Mouse (Mus musculus) lung, embryonic 15.5 days (tissue): Measurements from ENCODE around the gene Chit1. TPM values are rescaled to one million over a fixed set of nuclear protein-coding genes. Genes with fewer than 3 reads are reported as not detected.

Experiments
- ATAC-seq: fragments of 200-750 bp; cut with Nextera tagmentation; 2 replicates; pipeline ENCODE4 v1.8.0; 2017; ENCODE audit warnings: moderate number of reproducible peaks, borderline replicate concordance; ENCODE audit not compliant: low FRiP score, low TSS enrichment; ENCODE audit errors: extremely low read depth
- H3K27ac ChIP-seq: fragments of 300-500 bp; sonication (generic); 2 replicates; pipeline ENCODE4 v1.5.1; 2015; ENCODE audit warnings: moderate library complexity, mild to moderate bottlenecking, inconsistent platforms
- H3K27me3 ChIP-seq: fragments of 300-500 bp; sonication (generic); 2 replicates; pipeline ENCODE4 v1.6.1; 2015; ENCODE audit warnings: inconsistent platforms
- H3K36me3 ChIP-seq: fragments of 300-500 bp; sonication (generic); 2 replicates; pipeline ENCODE4 v1.6.1; 2015; ENCODE audit warnings: inconsistent platforms
- H3K4me1 ChIP-seq: fragments of 300-500 bp; sonication (generic); 2 replicates; pipeline ENCODE4 v1.6.1; 2015; ENCODE audit warnings: inconsistent platforms
- H3K4me2 ChIP-seq: fragments of 300-500 bp; sonication (generic); 2 replicates; pipeline ENCODE4 v1.6.1; 2015; ENCODE audit warnings: inconsistent platforms, mild to moderate bottlenecking, moderate library complexity
- H3K4me3 ChIP-seq: fragments of 300-500 bp; sonication (generic); 2 replicates; pipeline ENCODE4 v1.5.1; 2015; ENCODE audit warnings: mild to moderate bottlenecking, inconsistent platforms
- H3K9ac ChIP-seq: fragments of 300-500 bp; sonication (generic); 2 replicates; pipeline ENCODE4 v1.6.1; 2015; ENCODE audit warnings: inconsistent platforms
- H3K9me3 ChIP-seq: fragments of 300-500 bp; sonication (generic); 2 replicates; pipeline ENCODE4 v1.6.1; 2016; ENCODE audit warnings: inconsistent platforms
- WGBS: fragments of 180-500 bp; shearing (Covaris S2); methylation state at CpG from one replicate; pipeline ENCODE4 v1.1.7; 2015; 5-methylcytosine and 5-hydroxymethylcytosine counted together
- polyA plus RNA-seq: library from polyadenylated mRNA; unstranded; fragments of >200 nt; fragmentation: Nextera tagmentation; extraction: Ambion mirVana; gene quantifications from 2 replicates; pipeline ENCODE4 v1.2.1, GENCODE M21; 2015

Chit1 gene
- polyA plus RNA-seq, 1 experiment from 2014 or later: 0.35 TPM

DNA sequence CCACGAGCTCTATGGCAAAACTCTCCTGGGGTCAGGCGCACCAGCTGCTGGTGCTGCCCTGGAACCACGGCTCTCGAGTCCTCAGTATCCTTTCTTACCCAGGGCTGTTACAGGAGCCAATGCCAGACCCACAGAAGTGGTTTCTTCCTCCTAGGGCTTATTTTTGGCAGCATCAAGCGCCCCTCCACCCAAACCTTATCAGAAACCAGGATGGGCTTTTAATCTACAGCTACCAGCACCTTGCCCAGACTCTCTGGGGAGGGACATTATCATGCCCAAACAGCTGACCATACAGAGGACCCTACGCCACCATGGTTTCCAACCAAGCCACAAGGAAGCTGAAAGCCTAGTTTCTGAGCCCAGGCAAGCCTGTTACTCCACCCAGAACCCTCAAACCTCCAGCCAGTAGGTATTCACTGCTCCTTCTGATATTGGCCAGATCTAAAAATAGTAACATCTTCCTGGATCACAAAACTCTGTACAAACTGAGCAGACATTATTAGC lies 37.9 kb upstream of the Chit1 start:
- Histone ChIP-seq H3K36me3 (peaks cover 16% of the 10 kb centered on the region), H3K27me3 (no peaks in the 10 kb centered on the region), H3K9ac (no peak overlapping the region), H3K4me3 (no peak overlapping the region), H3K27ac (peak overlapping the region; percentile 95), H3K4me1 (peaks cover 96% of the 10 kb centered on the region), H3K4me2 (no peak overlapping the region), H3K9me3 (no peaks in the 10 kb centered on the region)
- 71% methylated on average over 6 of the region's 6 CpGs for WGBS
- ATAC-seq: no peak

DNA sequence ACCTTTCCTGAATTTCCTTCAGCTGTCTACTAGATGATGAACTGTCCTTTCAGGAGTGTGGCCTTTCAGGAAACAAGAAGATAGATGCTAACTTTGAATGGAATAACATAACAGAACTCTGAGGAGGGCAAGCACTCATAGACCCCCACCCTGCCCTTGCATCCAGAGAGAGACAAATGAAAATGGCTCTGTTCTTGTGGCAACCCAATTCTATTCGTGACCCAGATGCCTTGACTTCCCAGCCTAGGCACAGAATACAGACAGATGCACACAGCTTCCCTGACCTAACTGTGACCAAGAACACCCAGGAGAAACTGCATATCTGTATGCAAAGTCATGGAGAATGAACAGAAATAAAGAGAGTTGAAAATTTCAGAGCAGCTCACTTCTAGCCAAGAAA lies 37.4 kb upstream of the Chit1 start:
- WGBS: 69% methylated on average over 1 of the region's 1 CpGs
- H3K36me3 ChIP-seq: peaks cover 16% of the 10 kb centered on the region
- H3K4me3 ChIP-seq: no peak overlapping the region
- no peak overlapping the region for H3K4me2 ChIP-seq
- H3K9ac ChIP-seq: no peak overlapping the region
- no peak for ATAC-seq
- peak overlapping the region; percentile 95 for H3K27ac ChIP-seq
- H3K4me1 ChIP-seq: peaks cover 90% of the 10 kb centered on the region
- H3K9me3 ChIP-seq: no peaks in the 10 kb centered on the region
- H3K27me3 ChIP-seq: no peaks in the 10 kb centered on the region

DNA sequence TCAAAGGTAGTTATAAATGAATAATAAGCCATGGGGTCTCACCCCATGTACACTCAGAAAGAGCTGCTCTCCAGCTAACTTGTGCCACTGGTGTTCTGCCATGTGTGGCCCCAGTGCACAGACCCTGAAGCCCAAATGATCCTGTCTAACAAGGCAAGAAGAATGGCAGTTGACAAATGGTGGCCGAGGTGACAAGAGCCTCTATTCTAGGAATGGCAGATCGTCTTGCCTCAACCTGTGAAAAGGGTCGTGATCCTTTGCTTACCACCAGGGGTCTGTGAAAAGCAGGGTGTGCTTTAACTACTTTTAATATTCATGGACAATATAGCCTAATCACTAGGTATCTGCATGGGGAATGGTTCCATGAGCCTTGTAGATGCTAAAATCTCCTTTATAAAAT lies 36.9 kb upstream of the Chit1 start:
- Histone ChIP-seq H3K9ac (no peak overlapping the region), H3K4me1 (peaks cover 87% of the 10 kb centered on the region), H3K4me2 (no peak overlapping the region), H3K4me3 (no peak overlapping the region), H3K9me3 (no peaks in the 10 kb centered on the region), H3K36me3 (peaks cover 16% of the 10 kb centered on the region), H3K27me3 (no peaks in the 10 kb centered on the region), H3K27ac (peak overlapping the region; percentile 20)
- 62% methylated on average over 3 of the region's 3 CpGs for WGBS
- no peak for ATAC-seq

DNA sequence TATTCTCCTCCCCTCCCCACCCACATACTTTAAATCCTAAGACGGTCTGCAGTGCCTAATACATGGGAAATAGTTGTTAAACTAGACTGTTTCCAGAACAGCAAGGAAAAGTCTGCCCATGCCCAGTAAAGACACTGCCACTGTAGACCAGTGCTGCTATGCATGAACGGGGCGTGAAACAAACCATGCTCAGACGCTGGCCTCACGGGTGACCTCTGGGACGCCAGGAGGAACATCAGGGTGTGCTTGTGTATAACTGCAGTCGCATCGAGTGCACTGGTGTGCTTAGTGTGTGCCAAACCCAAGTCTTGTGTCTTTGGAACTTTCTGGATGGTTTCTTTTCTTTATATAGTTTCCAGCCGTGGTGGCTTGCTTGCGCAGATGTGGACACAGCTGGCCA lies 36.4 kb upstream of the Chit1 start:
- Histone ChIP-seq H3K36me3 (peaks cover 16% of the 10 kb centered on the region), H3K27ac (peak overlapping the region; percentile 20; the same call in 1 of the 2 replicates), H3K27me3 (no peaks in the 10 kb centered on the region), H3K9ac (no peak overlapping the region), H3K9me3 (no peaks in the 10 kb centered on the region), H3K4me1 (peaks cover 86% of the 10 kb centered on the region), H3K4me3 (no peak overlapping the region), H3K4me2 (peak overlapping the region; percentile 73)
- no peak for ATAC-seq
- WGBS: 79% methylated on average over 10 of the region's 10 CpGs

DNA sequence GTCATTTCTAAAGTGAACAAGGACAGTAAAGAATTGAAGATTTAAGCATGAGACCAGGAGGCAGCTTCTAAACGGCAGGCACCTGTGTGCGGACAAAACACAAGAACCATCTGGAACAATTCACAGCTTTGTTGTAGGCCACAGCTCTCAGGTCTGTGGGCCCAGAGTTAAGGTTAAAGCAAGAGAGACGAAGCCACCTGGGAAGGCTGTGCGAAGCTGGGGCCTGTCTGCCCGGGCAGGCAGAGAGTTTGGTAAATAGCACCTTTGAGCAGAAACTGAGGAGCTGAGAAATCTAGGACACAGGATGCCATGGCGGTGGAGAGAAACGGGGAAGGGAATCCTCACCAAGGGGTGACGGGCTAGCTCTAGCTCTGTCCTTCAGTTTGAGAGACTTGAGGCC lies 35.5 kb upstream of the Chit1 start:
- H3K4me2 ChIP-seq: peak overlapping the region; percentile 73
- WGBS: 79% methylated on average over 8 of the region's 8 CpGs
- no peaks in the 10 kb centered on the region for H3K9me3 ChIP-seq
- H3K4me3 ChIP-seq: peak overlapping the region; percentile 70
- no peak for ATAC-seq
- peak overlapping the region; percentile 12; the same call in 1 of the 2 replicates for H3K27ac ChIP-seq
- peak overlapping the region; percentile 10; the same call in 1 of the 2 replicates for H3K9ac ChIP-seq
- H3K4me1 ChIP-seq: peaks cover 86% of the 10 kb centered on the region
- no peaks in the 10 kb centered on the region for H3K27me3 ChIP-seq
- peaks cover 16% of the 10 kb centered on the region for H3K36me3 ChIP-seq

DNA sequence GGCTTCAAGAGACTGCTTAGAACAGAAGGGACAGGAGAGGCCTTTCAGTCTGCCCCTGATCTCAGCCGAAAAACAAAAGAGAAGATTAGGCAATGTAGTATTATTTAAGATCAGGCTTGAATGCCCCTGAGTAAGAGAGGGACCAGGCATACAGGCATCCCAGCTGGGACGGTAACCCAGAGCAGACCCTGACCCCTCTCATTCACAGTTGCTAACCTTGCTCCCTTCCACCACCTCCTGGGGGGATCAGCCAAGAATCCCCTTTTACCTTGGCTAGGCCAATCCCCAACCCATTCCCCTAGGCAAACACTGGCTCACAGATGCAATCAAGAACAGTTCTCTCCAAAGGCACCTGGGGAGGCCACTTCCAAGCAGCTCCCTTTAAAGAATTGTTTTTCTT lies 34.3 kb upstream of the Chit1 start:
- ATAC-seq: no peak
- Histone ChIP-seq H3K4me1 (peaks cover 81% of the 10 kb centered on the region), H3K27me3 (no peaks in the 10 kb centered on the region), H3K9me3 (no peaks in the 10 kb centered on the region), H3K27ac (peak overlapping the region; percentile 12; the same call in 1 of the 2 replicates), H3K9ac (peak overlapping the region; percentile 75), H3K4me3 (peak overlapping the region; percentile 70), H3K4me2 (peak overlapping the region; percentile 73), H3K36me3 (peaks cover 16% of the 10 kb centered on the region)
- 59% methylated on average over 2 of the region's 2 CpGs for WGBS

DNA sequence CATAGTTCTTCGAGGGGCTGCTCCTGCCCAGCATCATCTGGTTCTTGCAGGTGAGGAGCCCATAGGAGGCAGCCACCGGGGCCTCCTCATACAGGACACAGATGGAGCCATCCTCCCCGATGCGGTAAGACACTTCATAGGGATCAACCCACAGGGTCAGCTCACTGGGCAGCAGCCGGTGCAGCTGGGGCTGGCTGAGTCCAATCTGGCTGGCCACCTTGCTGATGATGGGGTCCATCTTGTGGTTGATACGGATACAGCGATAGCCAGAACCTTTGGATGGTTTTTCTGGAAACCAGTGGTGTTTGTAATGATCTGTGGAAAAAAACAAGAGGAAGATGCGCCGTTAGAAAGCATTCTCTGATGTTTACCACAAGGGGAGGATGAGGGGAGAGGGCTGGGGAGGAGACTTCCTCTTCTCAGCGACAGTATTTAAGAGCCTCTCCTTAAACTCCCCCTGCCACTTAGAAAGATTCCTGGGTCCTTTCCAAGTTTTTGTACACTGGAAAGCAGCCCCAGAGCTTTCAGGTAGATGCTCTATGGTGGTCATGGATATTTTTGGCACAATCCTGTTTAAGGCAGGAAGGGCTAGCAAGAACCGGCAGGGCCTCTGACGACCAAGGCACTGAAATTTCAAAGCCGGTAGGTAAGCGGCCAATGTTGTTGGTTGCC lies 33.5 kb upstream of the Chit1 start:
- Histone ChIP-seq H3K27me3 (no peaks in the 10 kb centered on the region), H3K4me3 (peak overlapping the region; percentile 70), H3K4me1 (peaks cover 76% of the 10 kb centered on the region), H3K9ac (peak overlapping the region; percentile 75), H3K27ac (peak overlapping the region; percentile 81), H3K4me2 (peak overlapping the region; percentile 73), H3K36me3 (peaks cover 16% of the 10 kb centered on the region), H3K9me3 (no peaks in the 10 kb centered on the region)
- 21% methylated on average over 14 of the region's 14 CpGs for WGBS
- ATAC-seq: no peak

DNA sequence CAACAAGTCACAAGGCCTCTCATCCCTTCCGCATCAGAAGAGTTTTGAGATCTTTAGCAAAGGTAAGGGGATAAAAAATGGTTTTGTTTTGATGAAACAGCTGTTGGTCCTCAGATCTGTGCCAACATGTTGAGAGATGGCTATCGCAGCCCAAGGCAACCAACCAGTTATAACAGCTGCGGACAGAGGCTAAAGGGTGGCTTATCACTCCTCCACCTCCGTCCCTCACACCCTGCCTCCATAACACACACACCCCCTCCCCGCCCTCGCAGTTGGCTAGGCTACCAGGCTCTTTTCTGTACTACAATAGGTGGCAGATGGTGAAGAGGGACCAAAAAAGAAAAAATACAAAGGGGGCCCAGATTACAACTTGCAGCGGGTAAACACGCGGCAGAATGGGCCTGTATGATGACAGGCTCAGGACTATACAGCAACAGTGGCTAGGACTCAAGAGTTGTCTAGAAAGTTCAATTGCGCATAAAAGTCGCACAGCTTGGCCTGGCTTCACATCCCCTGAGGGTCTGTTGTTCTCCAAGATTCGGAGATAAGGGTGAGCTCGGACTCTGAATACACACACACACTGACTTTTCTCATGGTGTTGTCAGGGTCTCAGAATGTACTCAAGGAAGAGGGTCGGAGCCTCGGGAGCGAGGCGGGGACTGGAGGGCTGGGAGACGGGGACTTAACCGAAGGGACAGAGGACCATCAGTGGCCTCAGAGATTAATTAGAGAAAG lies 32.8 kb upstream of the Chit1 start:
- peak; percentile 5; the same call in 1 of the 2 replicates for ATAC-seq
- peaks cover 77% of the 10 kb centered on the region for H3K4me1 ChIP-seq
- H3K36me3 ChIP-seq: peaks cover 16% of the 10 kb centered on the region
- no peaks in the 10 kb centered on the region for H3K9me3 ChIP-seq
- H3K9ac ChIP-seq: peak overlapping the region; percentile 75
- peak overlapping the region; percentile 73 for H3K4me2 ChIP-seq
- no peaks in the 10 kb centered on the region for H3K27me3 ChIP-seq
- peak overlapping the region; percentile 70 for H3K4me3 ChIP-seq
- H3K27ac ChIP-seq: peak overlapping the region; percentile 81
- WGBS: 4% methylated on average over 19 of the region's 19 CpGs

DNA sequence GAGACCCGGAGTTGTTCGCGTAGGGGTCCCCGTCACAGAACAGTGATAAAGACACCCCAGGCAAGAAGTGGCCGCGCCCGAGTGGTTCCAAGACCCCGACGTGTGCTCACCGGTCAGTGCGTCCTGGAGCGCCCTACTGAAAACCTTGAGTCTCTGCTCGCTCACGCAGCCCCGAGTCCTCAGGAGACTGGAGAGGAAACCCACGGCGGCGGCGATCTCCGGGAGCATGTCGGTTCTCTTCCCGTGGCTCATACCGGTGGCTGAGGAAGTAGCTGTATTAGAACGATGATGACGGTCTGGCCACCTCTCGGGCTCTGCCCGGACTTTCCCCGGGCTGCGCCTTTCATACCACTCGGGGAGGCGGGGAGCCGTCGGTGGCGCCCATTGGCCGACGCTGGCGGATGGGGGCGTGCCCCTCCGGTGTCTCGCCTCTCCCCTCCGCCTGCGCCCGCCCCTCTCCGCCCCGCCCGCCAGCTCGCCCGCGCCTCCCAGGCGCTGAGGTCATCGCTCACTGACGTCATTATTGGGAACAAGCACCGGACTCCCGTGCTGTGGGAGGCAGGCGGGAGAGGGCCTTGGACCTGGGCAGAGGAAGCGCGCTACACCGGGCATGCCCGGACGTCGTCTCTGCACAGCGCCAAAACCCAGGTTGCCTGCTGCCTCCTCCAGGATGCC lies 32.1 kb upstream of the Chit1 start, which contains the start of gene Btg2:
TSS of gene Btg2 (minus strand) at position 319 of the 675 bp plus-strand sequence.
- 1% methylated on average over 62 of the region's 62 CpGs for WGBS
- Histone ChIP-seq H3K9ac (peak within 1 kb of the TSS; percentile 75), H3K4me2 (peak within 1 kb of the TSS; percentile 80), H3K27me3 (no peaks in the 10 kb centered on the region), H3K4me3 (peak within 1 kb of the TSS; percentile 70), H3K27ac (peak within 1 kb of the TSS; percentile 93), H3K36me3 (peaks cover 16% of the 10 kb centered on the region), H3K4me1 (peaks cover 77% of the 10 kb centered on the region), H3K9me3 (no peaks in the 10 kb centered on the region)
- ATAC-seq: peak; percentile 95

DNA sequence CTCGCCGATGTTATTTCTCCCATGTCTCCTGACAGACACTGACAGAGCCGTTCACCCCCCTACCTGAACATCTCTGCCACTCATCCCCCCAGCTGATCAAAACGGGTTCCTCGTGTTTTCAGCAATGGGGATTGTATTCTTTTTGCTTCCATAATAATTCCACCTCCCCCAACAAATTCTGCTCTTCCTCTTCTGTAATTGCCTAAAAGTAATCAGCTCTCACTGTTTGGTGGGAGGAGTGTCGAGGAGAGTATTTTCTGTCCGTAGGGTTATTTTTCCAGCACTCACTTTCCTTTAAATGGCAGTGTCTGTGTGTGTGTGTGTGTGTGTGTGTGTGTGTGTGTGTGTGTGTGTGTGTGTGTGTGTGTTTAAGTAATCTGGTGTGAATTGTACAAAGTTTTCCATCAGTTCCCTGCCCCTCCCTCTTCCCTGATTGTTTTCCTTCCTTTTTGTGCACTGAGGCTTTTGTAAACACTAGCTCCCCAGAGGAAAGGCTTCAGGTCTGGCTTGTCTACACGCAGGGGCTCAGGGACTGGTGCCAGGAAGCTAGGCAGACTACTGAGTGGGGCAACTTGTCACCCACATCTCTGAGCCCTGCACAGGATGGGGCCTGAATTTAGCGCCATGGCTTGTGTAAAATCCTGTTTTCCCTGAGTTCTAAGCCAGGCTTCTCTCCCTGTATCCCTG lies 31.4 kb upstream of the Chit1 start:
- 4% methylated on average over 9 of the region's 9 CpGs for WGBS
- H3K4me2 ChIP-seq: peak overlapping the region; percentile 80
- peaks cover 73% of the 10 kb centered on the region for H3K4me1 ChIP-seq
- H3K36me3 ChIP-seq: peaks cover 14% of the 10 kb centered on the region
- ATAC-seq: peak; percentile 39; the same call in 1 of the 2 replicates
- peak overlapping the region; percentile 40; the same call in 1 of the 2 replicates for H3K9ac ChIP-seq
- peak overlapping the region; percentile 93 for H3K27ac ChIP-seq
- H3K9me3 ChIP-seq: no peaks in the 10 kb centered on the region
- H3K27me3 ChIP-seq: no peaks in the 10 kb centered on the region
- peak overlapping the region; percentile 70 for H3K4me3 ChIP-seq

DNA sequence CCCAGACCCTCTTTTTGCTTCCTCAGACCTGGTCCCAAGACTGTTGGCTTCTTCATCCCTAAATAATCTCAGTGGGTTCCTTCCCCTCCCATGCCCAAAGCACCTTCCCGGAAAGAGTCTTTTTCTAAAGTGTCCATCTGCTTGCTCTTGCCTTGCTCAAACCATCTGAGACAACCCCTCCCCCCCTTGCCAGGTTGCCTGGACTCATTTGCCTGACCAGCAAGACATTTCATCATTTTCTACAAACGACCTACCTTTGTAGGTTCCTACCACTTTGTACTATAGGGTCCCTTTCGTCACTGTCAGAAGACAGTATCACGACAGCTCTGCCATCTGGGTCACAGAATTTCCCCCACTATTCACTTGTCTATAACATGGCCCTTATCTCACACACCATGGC lies 30.6 kb upstream of the Chit1 start:
- Histone ChIP-seq H3K27ac (peak overlapping the region; percentile 93), H3K9ac (no peak overlapping the region), H3K4me3 (no peak overlapping the region), H3K36me3 (peaks cover 7% of the 10 kb centered on the region), H3K9me3 (no peaks in the 10 kb centered on the region), H3K27me3 (no peaks in the 10 kb centered on the region), H3K4me1 (peaks cover 71% of the 10 kb centered on the region), H3K4me2 (peak overlapping the region; percentile 14; the same call in 1 of the 2 replicates)
- ATAC-seq: no peak
- 75% methylated on average over 4 of the region's 4 CpGs for WGBS
